Mouse (Mus musculus): ENCODE data around the gene Lpxn.

Lpxn gene

DNA sequence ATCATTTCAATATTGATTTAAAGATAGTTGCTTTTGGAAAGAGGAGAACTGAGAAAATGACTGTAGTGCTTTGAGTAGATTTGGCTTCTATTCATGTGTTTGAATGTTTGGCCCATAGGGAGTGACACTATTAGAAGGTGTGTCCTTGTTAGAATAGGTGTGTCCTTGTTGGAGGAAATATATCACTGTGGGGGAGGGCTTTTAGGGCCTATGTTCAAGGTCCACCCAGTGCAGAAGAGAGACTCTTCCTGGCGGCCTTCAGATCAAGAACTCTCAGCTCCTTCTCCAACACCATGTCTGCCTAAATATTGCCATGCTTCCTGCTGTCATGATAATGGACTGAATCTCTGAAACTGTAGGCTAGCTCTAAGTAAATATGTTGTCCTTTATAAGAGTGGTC lies 8.2 kb downstream of the Lpxn start:
- no peak for DNase-seq (ENCODE audit: low spot score)

DNA sequence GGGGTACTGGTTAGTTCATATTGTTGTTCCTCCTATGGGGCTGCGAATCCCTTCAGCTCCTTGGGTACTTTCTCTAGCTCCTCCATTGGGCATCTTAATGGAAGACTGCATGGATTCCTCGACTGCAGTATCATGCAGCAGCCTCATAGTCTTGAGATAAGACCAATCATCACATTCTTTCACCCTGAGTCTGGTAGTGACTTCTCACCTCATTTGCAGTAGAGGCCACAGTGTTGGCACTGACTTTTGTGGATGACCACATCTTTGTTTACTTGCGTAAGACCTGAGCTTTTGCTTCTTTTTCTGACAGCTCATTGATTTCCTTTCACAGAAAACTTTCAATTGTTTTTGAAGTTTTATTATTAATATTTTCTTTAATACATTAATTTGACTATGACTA lies 9.7 kb downstream of the Lpxn start:
- DNase-seq (ENCODE audit: low spot score): no peak

DNA sequence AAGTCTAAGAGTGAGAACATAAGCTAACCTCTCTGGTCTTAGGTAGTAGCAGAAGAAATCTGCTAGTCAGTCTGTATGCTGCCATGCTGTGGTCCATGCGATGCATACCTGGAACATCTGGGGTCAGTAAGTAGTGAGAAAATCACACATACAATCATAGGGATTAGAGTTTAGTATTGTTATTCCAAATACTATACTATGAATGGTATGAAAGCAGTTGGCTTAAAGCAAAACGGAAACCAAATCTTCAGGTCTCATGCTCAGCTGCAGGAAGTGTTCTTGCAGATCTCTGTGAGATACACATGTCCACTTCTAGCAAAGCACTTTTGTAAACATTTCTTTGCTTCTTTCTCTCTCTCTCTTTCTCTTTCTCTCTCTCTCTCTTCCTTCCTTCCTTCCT lies 10.2 kb downstream of the Lpxn start:
- no peak for DNase-seq (ENCODE audit: low spot score)

DNA sequence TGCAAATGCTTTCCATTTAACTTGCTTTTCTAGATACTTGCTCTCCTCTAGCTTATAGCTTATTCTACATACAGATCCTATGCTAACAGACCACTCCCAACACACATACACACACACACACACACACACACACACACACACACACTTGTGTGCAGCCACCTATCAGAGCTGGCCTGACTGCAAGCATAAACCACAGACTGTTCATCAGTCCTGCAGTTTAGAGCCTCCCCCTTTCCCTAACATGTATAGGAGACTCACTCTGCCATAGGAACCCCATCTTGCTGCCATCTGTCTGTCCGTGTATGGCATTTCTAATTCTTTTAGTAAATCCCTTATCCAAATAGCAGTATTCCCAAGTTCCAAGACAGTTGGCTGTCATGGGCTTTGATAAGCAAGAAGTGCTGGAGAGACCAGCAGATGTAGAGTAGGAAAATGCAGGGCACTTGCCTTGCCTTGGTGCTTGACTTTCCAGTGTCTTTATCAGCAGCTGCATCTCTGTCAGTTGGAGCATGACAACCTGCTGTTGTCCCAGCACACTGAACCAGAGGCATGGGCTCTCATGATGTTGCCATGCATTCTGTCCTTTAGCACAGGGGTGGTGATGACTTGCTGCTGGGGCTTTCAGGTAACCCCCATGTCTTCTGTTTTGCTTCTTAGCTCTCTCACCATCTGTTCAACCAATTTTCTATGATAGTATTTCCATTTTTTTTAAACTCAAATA lies 16.8 kb downstream of the Lpxn start:
- no peak for DNase-seq (ENCODE audit: low spot score)

DNA sequence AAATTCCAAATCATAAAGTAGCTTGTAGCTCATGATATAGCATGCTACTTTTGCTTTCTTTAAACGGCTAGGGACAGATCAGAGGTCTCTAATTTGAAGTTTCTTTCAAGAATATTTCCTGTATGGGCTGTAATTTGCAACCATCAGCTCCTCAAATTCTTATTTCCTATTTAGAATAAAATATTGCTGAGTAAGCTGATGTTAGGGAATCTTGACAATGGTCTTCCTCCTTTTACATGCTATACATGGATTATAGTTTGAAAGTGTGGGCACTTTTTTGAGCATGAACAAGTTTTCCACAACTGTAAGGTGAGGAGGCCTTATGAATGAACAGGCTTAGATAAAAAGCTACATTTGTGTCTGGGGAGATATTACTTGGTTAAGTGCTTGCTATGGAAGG lies 17.9 kb downstream of the Lpxn start:
- DNase-seq (ENCODE audit: low spot score): no peak

DNA sequence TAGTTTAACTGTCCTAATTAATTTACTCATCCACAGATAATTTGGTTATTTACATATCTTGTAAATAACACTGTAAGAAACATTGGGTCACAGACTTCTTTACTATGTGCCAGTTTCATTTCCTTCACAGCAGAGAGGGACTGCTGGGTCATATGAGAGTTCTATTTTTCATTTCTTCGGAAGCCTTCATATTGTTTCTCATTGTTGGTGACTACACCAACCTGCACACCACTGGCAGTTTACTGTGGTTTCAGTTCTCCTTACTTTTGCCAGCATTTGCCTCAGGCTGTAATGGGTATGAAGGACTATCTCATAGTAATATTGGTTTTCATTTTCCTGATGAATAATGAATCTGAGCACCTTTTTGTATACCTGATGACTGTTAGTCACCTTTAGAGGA lies 22.5 kb downstream of the Lpxn start:
- no peak for DNase-seq (ENCODE audit: low spot score)

DNA sequence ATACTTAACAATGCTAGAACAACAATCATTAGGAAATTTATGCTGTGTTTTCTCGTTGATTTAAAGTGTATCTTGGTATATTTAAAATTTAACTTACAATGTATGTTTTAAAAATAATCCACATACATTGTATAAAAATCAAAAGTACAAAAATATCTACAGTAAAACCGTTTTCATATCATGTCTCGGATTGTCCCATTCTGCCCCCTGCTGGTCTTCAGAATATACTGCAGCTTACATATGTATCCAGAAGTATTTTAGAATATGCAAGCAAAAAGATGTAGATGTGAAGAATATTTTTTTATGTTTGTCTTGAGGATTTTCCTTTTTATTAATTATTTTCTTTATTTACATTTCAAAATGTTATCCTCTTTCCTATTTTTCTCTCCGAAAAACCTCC lies 24.4 kb downstream of the Lpxn start:
- DNase-seq (ENCODE audit: low spot score): no peak

DNA sequence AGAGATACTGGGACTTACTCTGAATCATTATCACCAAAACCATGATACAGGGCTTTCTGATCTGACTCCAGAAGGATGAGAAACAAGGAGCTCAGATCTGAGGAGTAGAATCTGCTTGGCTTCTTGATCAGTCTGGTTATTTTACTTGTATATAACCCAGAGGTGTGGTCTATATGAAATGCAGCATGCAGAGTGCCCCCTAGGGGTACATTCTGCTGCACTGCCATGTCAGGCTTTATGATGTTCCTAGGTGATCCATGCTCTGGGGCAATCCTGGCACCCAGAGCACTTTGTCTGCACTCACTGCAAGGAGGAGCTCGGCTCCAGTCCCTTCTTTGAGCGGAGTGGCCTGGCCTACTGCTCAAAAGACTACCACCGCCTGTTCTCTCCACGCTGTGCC lies 28.6 kb downstream of the Lpxn start:
- no peak for DNase-seq (ENCODE audit: low spot score)

DNA sequence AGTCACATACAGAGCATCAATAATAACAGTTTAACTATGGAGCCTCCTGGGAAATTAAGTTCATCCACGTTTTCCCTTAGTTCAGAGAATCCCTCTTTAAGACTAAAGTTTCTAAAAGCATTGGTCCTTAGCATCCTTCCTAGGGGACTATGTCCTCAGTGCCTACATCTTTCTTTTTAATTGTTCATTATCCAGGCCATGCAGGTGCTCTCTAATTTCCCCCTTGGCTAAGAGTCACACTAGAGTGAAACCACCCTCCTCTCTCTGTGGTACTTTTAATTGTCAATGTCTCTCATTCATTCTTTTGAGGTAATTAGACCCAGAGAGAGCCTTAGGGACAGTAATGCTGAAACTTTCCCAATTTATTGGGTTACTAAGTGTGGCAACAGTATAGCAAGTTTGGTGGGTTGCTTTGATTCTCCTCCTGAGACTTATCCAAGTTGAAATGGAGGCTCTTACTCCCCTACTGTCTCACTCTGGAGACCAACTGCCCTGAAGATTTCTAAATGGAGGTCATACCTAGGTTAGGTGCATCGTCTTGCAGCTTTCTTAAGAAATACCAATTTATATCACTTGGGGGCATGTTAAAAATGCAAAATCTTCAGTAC lies 34.9 kb downstream of the Lpxn start:
- no peak for DNase-seq (ENCODE audit: low spot score)

DNA sequence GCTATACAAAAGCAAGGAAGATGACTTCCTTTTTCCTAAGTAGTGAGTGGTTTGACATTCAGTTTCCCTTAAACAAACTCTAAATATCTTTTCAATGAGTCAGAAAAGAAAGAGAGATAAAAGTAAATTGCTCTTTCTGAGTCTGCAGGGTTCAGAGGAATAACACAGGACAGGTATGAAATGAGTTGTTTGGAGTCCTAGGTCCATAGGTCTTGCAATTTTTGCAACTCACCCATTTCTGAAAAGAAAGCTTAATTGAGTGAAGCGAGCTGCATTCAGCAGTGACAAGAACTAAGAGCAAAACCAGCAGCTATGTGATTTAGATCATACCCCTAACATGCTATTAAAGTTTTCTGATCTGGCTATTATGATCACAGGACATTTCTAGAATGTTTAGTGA lies 35.6 kb downstream of the Lpxn start:
- DNase-seq (ENCODE audit: low spot score): no peak

DNA sequence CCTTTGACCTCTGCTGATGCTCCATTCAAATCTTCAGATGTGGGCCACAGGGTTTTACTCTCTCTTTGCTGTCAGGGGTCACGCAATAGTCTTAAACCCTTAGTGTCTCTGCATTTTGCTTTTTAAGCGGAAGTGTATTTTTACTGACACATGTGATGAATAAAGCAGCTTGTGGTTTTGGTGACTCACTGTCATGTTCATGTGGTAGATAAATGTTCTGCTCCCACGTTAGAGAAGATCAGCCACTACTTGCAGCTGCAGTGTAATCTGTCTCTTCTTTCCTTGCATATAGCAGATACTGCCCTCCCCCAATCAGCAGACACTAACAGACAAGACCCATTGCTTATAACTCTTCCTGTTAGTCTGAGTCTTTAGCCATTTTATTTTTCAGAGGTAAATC lies 37.6 kb downstream of the Lpxn start:
- DNase-seq (ENCODE audit: low spot score): no peak

DNA sequence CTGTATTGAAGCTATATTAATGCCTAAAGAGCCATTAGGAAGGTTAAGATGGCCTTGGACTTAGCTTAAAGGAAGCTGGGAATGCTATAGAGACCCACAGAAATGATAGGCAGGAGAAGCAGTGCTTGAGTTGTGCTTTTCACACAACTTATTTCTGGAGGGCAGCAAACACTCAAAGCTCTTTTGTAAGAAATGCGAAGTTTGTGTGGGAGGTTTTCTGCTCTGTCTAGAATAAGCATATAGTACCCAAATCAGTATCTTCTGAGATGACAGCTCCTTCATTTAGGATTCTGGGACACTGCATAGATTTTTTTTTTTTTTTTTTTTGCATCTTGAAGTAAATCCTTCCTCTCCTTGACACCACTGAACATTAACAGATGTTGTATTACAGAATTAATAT lies 42.5 kb downstream of the Lpxn start:
- no peak for DNase-seq (ENCODE audit: low spot score)

DNA sequence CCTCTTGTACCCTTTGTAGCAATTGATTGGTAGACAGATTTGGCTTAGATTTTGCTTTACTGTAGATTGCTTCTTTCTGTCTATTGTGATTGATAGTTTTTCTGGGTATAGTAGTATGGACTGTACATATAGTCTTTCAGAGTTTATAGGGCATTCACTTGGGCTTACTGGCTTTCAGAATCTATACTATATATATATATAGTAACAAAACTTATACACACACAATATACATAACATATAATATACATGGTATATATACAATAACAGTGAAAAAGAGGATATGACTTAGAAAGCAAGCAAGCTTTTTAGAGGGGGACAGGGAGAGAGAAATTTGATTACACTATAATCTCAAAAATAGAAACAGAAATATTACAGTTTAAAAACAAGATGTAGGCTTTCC lies 50.4 kb downstream of the Lpxn start, which contains the start of gene Gm5244:
TSS of gene Gm5244 (plus strand) at position 301 of the 400 bp plus-strand sequence.
- DNase-seq (ENCODE audit: low spot score): no peak

DNA sequence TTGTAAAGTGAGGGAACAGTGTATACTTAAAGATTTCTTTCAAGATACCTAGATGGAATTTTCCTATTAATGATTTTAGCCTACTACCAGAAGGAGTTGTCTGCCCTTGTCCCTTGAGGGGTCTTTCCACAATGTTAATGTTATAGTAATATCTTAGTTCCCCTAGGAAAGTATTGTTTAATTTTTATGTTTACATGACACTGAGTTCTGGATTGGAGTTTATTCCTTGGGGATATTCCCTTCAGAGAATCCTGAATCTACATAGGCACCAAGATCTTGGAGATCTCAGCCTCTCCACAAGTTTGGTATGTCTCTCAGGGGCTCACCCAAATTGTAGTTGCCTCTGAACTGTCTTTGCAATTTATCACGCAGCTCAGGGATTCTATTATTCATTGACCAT lies 61.0 kb downstream of the Lpxn start, which contains the start of gene Olfr1444:
TSS of gene Olfr1444 (plus strand) at position 301 of the 400 bp plus-strand sequence.
- no peak for DNase-seq (ENCODE audit: low spot score)
